ENCODE assay signal across 8 mouse cellular contexts in genomic region chrX:74254153-74254887, GRCm38 (mm10). TPM values are rescaled to one million over a fixed set of nuclear protein-coding genes. Genes with fewer than 3 reads are reported as not detected.
A peak's percentile ranks its signal among the peaks of the same experiment; 100 is the strongest.
DNase-seq lines count a peak whose midpoint lies in the region; ATAC-seq lines count a peak whose summit lies in the region.

Gene Emd (plus strand): TSS chrX:74254687.

- H3K27me3 ChIP-seq in hindbrain, embryonic 11.5 days (ENCODE audit: control insufficient read depth, insufficient read depth, low read length): no peaks in the 10 kb centered on the region

- H3K27ac ChIP-seq in hindbrain, embryonic 11.5 days (ENCODE audit: low read depth, low read length): peak within 1 kb of the TSS; percentile 82

- H3K9ac ChIP-seq in hindbrain, embryonic 11.5 days (ENCODE audit: low read depth, low read length): peak within 1 kb of the TSS; percentile 64

- 24% methylated on average over 38 of the region's 39 CpGs for WGBS in hindbrain, embryonic 11.5 days

- peak within 1 kb of the TSS; percentile 55 for H3K4me3 ChIP-seq in hindbrain, embryonic 11.5 days (ENCODE audit: low read depth, low read length)

- ATAC-seq in hindbrain, embryonic 11.5 days (ENCODE audit: low FRiP score): peak; percentile 98

- H3K9me3 ChIP-seq in hindbrain, embryonic 11.5 days (ENCODE audit: control insufficient read depth, low read length): no peaks in the 10 kb centered on the region

- no peaks in the 10 kb centered on the region for H3K4me1 ChIP-seq in hindbrain, embryonic 11.5 days (replicated peaks; ENCODE audit: control insufficient read depth, insufficient read depth, low read length)

- DNase-seq in Muller cell, postnatal 12 days (ENCODE audit: inconsistent ontology term): peak; percentile 93
- peak; percentile 94 for DNase-seq in cerebellum, adult 9-11 months
- DNase-seq in frontal cortex, adult 2 months (ENCODE audit: extremely low spot score in 1 of 2, low spot score in 1 of 2): peak; percentile 86 to 88
- peak; percentile 86 for DNase-seq in hindbrain, embryonic 11.5 days (ENCODE audit: low spot score)
- peak; percentile 81 to 85 for DNase-seq in layer of hippocampus, postnatal 36 days
- DNase-seq in lung, postnatal 36 days: peak; percentile 96
- peak; percentile 96 for DNase-seq in retina, postnatal 1 day
- DNase-seq in urinary bladder, adult 18-20 months (ENCODE audit: low spot score in 2 of 2): peak; percentile 59 to 88

- no peaks in the 10 kb centered on the region for H3K36me3 ChIP-seq in hindbrain, embryonic 11.5 days (ENCODE audit: control insufficient read depth, insufficient read depth, low read length)

- peak within 1 kb of the TSS; percentile 60 for H3K4me2 ChIP-seq in hindbrain, embryonic 11.5 days (replicated peaks; ENCODE audit: low read depth, low read length)

RNA-seq across cellular contexts. Expression of gene Emd, which starts in this region (rescaled TPM):
- polyA plus RNA-seq in frontal cortex, adult 2 months (2012; rRNA removed): 45.2 and 45.8 TPM in 2 replicates
- polyA plus RNA-seq in hindbrain, embryonic 11.5 days (2014; fragmentation: Nextera tagmentation; extraction: Ambion mirVana): 22.6 and 27.4 TPM in 2 replicates
- total RNA-seq in layer of hippocampus, postnatal 36 days (2021): 10 to 100 TPM; 33.0 to 35.6 TPM

Comparison
In these comparisons a context has a peak if more than half of its experiments do, and no peak if none do; other contexts are left out.
1. Peak in every context shown above with its lines: DNase-seq, ATAC-seq, H3K4me3 ChIP-seq and H3K27ac ChIP-seq.